Mouse (Mus musculus) Patski (cell line): ENCODE results near the gene Actn2. TPM values are rescaled to one million over a fixed set of nuclear protein-coding genes. Genes with fewer than 3 reads are reported as not detected.

ENCODE experiments used
- ATAC-seq: fragments of 100-300 bp; one replicate; pipeline ENCODE4 v1.8.0; 2021
- CTCF ChIA-PET: fragments of 350-600 bp; sonication (Branson Sonifier 250); formaldehyde crosslinking; loops from one replicate; lab custom pipeline; 2022; ENCODE audit warnings: inconsistent platforms; lab: Charles Lee
- POLR2A ChIA-PET: fragments of 350-600 bp; sonication (Branson Sonifier 250); formaldehyde crosslinking; loops from one replicate; lab custom pipeline; 2022; ENCODE audit warnings: antibody characterized with exemption, inconsistent platforms; lab: Charles Lee
- DNase-seq: peaks from one replicate; pipeline ENCODE4 v3.0.0-alpha.2; 2011; ENCODE audit warnings: low read depth, low spot score
- H3K27me3 ChIP-seq: fragments of 371-371 bp; one replicate; pipeline ENCODE4 v1.5.1; 2021
- CTCF ChIP-seq: fragments of 100-300 bp; IDR thresholded peaks from one replicate; pipeline ENCODE4 v1.5.1; 2021
- in situ Hi-C: fragments of 300-500 bp; cut with MboI; formaldehyde crosslinking; loops from 3 replicates; pipeline ENCODE4 v1.11.1; 2018; ENCODE audit warnings: low pct_unique_long_range_greater_than_20kb, mixed read lengths
- polyA plus RNA-seq: library from polyadenylated mRNA; unstranded; gene quantifications from one replicate; pipeline ENCODE4 v1.2.3, GENCODE M21; 2021

The Actn2 gene
- polyA plus RNA-seq, 1 experiment from 2014 or later = 0.33 TPM

- no peak for DNase-seq
- ATAC-seq = no peak
- POLR2A ChIA-PET = no interaction called here
- peaks cover 49% of the 10 kb centered on the region for H3K27me3 ChIP-seq
- in situ Hi-C loops = no loop called here
- CTCF ChIA-PET = no interaction called here
- no peak for TF ChIP-seq CTCF
These were observed 6.3 kb upstream of the Actn2 start for GRCm38 (mm10) chr13:12346837-12347236.

DNA sequence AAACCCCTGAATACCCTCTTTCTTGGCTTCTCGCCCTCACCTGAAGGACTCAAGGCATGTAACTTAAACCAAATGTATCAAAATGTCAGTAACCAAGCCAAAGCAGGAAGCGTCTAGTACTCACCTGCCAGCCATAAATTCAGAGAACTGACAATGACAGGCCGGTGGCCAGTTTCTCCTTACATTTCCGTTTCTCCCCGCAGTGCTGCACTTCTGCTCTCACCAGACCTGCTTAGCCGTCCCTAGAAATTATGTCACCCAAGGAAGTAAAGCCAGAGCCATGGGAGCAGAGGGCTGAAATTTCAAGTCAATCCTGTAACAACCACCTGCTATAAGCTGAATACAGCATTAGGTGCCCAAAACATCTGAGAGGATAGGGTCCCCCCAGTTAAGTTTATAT, 887 bp upstream of the Actn2 start:
- DNase-seq (no peak), ATAC-seq (no peak)
- in situ Hi-C loops = no loop called here
- ChIA-PET CTCF (no interaction called here), POLR2A (no interaction called here)
- H3K27me3 ChIP-seq = peaks cover 36% of the 10 kb centered on the region
- TF ChIP-seq CTCF = no peak

- in situ Hi-C loops = no loop called here
- ATAC-seq (no peak), DNase-seq (no peak)
- POLR2A ChIA-PET = no interaction called here
- peaks cover 29% of the 10 kb centered on the region for H3K27me3 ChIP-seq
- CTCF ChIA-PET = no interaction called here
- no peak for TF ChIP-seq CTCF
These were observed 1.1 kb downstream of the Actn2 start for GRCm38 (mm10) chr13:12339446-12339845.

- TF ChIP-seq CTCF = no peak
- DNase-seq = no peak
- in situ Hi-C loops = no loop called here
- H3K27me3 ChIP-seq = peaks cover 22% of the 10 kb centered on the region
- POLR2A ChIA-PET = interaction anchor here (0.6 kb wide), 1 partner anchor 17 kb away, joined by 5 read pairs; no protein-coding TSS in a partner anchor
- CTCF ChIA-PET = interaction anchor here (1.4 to 1.5 kb wide), 2 partner anchors 10 to 18 kb away, joined by 3 to 4 read pairs; no protein-coding TSS in a partner anchor
- no peak for ATAC-seq
These were observed 2.8 kb downstream of the Actn2 start for GRCm38 (mm10) chr13:12337752-12338151.

DNA sequence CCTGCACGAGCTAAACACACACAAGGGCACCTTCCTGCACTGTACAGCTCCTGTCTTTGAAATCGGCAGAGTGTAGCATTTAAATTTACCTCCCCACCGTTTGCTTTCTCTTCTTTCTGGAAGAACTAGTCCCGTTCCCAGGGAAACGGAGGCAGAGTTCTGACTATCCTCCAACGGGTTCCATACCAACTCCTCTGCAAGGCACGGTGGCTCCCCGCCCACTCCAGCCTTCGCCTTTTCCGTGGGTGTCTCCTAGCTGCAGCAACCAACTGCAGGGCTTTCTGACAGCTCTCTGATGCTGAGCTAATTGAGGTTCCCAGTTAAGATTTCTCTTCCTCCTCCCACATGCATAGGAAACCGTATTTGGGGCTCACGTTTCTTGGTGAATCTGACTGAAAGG, 6.5 kb downstream of the Actn2 start:
- CTCF ChIA-PET = interaction anchor here (2.5 kb wide), 1 partner anchor 10 kb away, joined by 8 read pairs; no protein-coding TSS in a partner anchor
- in situ Hi-C loops = no loop called here
- POLR2A ChIA-PET = no interaction called here
- ATAC-seq (no peak), DNase-seq (no peak)
- peaks cover 2% of the 10 kb centered on the region for H3K27me3 ChIP-seq
- no peak for TF ChIP-seq CTCF

DNA sequence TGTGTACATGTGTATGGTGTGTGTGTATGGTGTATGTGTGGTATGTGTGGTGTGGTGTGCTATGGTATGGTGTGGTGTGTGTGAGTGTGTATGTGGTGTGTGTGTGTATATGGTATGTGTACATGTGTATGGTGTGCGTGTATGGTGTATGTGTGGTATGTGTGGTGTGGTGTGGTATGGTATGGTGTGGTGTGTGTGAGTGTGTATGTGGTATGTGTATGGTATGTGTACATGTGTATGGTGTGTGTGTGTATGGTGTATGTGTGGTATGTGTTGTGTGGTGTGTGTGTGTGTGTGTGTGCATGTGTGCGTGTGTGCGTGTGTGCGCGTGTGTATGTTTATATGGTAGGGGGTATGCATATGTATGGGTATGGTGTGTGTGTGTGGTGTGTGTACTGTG, 9.0 kb downstream of the Actn2 start:
- H3K27me3 ChIP-seq = no peaks in the 10 kb centered on the region
- CTCF ChIA-PET = no interaction called here
- POLR2A ChIA-PET = no interaction called here
- ATAC-seq (no peak), DNase-seq (no peak)
- in situ Hi-C loops = no loop called here
- TF ChIP-seq CTCF = no peak

DNA sequence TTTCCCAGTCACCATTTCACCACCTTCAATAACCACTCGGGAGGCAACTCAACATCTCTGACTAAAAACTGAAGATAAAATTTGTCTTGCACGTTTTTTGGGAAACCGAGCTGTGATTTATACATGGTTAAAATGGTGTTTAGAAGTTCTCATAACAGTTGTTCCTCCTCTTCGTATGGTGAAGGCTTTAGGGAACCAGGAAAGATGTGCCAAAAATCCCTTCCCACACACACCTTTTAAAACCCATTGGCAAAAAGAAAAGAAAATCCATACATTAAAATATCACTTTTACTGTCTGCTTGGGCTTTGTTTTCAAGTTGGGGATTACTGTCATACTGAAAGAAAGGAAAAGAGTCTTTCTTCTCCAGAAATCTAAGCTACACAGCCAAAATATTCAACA, 12.2 kb downstream of the Actn2 start:
- ATAC-seq = no peak
- ChIA-PET CTCF (no interaction called here), POLR2A (no interaction called here)
- no peaks in the 10 kb centered on the region for H3K27me3 ChIP-seq
- in situ Hi-C loops = no loop called here
- no peak for TF ChIP-seq CTCF
- no peak for DNase-seq

DNA sequence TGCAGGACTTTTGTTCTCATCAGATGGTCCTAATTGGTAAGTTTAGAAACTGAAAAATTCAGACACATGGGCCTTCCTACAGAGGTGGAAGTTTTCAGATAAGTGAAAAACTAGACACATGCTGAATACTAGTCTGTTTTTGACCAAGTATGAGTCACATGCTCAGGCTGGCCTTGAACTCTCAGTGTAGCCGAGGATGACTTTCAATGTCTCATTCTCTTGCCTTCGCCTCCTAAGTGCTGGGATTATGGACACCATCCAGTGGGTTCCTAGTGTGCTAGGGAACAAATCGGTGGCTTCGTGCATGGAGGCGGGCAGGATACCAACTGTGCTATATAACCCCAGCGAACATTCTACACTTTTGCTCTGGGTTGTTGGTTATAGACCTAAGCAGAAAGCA, 13.0 kb downstream of the Actn2 start:
- no peaks in the 10 kb centered on the region for H3K27me3 ChIP-seq
- no peak for DNase-seq
- in situ Hi-C loops = no loop called here
- no peak for TF ChIP-seq CTCF
- CTCF ChIA-PET = no interaction called here
- POLR2A ChIA-PET = no interaction called here
- ATAC-seq = no peak

GRCm38 (mm10) chr13:12323076-12323625, 17.4 kb downstream of the Actn2 start:
- in situ Hi-C loops = no loop called here

DNA sequence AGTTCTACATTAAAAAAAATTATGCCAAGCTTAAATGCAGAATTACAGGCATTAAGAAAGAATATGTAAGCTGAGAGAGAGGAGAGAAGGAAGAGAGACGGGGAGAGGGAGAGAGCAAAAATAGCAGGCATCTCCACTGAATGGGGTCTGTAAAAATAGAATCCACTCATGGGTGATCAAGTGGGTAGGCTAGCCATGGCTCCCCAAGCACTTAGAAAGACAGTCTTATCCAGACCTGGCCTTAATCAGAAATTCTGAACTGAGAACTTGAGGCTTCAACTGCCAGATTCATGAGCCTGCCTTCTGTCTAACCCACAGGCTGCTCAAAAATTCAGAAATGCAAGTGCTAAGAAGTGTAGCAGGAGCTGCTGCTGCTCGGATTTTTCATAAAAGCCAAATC, 20.4 kb downstream of the Actn2 start:
- ChIA-PET POLR2A (no interaction called here), CTCF (interaction anchor here (1.2 kb wide), 1 partner anchor 17 kb away, joined by 3 read pairs; no protein-coding TSS in a partner anchor)
- ATAC-seq (no peak), DNase-seq (no peak)
- in situ Hi-C loops = no loop called here
- TF ChIP-seq CTCF = no peak
- no peaks in the 10 kb centered on the region for H3K27me3 ChIP-seq

More at GRCm38 (mm10) chr13:12323076-12323625, 17.4 kb downstream of the Actn2 start:
- TF ChIP-seq CTCF = no peak
- ChIA-PET CTCF (interaction anchor here (1.5 to 2.5 kb wide), 2 partner anchors 10 to 11 kb away, joined by 4 to 8 read pairs; no protein-coding TSS in a partner anchor), POLR2A (no interaction called here)
- ATAC-seq (no peak), DNase-seq (no peak)
- H3K27me3 ChIP-seq = no peaks in the 10 kb centered on the region

DNA sequence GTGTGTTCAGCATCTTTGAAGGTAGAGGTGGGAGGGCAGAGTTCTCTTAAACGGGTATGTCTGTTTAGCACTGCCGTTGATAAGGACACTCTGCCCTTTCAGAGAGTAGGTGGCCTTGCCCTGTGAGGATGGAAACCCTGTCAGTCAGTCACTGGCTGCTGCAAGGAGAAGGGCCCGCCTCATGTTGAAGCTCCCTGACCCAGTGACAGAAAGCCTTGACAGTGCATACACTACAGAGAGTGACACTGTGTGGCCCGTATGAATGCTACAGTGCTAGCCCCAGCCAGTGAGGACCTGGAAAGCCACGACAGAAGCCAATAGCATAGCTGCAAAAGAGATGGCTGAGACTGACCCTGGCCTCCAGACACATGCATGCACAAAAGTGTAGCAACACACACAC, 22.5 kb downstream of the Actn2 start:
- in situ Hi-C loops = no loop called here
- DNase-seq (no peak), ATAC-seq (no peak)
- no peak for TF ChIP-seq CTCF
- ChIA-PET POLR2A (no interaction called here), CTCF (no interaction called here)
- H3K27me3 ChIP-seq = no peaks in the 10 kb centered on the region
